8 mouse cellular contexts compared by ENCODE assay signal in genomic region chr17:78603872-78604271, GRCm38 (mm10).
DNase-seq lines count a peak whose midpoint lies in the region; ATAC-seq and TF ChIP-seq lines count a peak whose summit lies in the region.

No protein-coding gene starts in this region.

- no peak for TF ChIP-seq EP300 in stomach, postnatal 0 days (optimal IDR thresholded peaks at IDR 0.05)

- no peaks in the 10 kb centered on the region for H3K36me3 ChIP-seq in hindbrain, embryonic 14.5 days (replicated peaks; ENCODE audit: control insufficient read depth, insufficient read depth)
- no peaks in the 10 kb centered on the region for H3K36me3 ChIP-seq in midbrain, postnatal 0 days (ENCODE audit: insufficient read depth, low read length)
- no peaks in the 10 kb centered on the region for H3K36me3 ChIP-seq in stomach, postnatal 0 days (ENCODE audit: control insufficient read depth, insufficient read depth, low read length)

- peak; percentile 98 for TF ChIP-seq CTCF in midbrain, postnatal 0 days (IDR thresholded peaks at IDR 0.05)
- peak; percentile 94 for TF ChIP-seq CTCF in stomach, postnatal 0 days (IDR thresholded peaks at IDR 0.05; ENCODE audit: low read depth)

- peak; percentile 93 for DNase-seq in 3T3-L1 (ENCODE audit: low read depth, low spot score)
- DNase-seq in T-cell, adult 2 months (ENCODE audit: low spot score): peak; percentile 30
- DNase-seq in cerebellum, postnatal 14 days: peak; percentile 91 to 92
- DNase-seq in frontal cortex, postnatal 10 days (ENCODE audit: low spot score in 2 of 2): peak; percentile 30 to 78
- DNase-seq in hindbrain, embryonic 14.5 days (ENCODE audit: low spot score): peak; percentile 92
- peak; percentile 79 to 81 for DNase-seq in left cerebral cortex, adult 18-20 months (ENCODE audit: low spot score in 2 of 2)
- DNase-seq in midbrain, postnatal 0 days (ENCODE audit: low spot score): peak; percentile 91
- peak; percentile 74 for DNase-seq in stomach, postnatal 0 days (ENCODE audit: low spot score)

- H3K9ac ChIP-seq in hindbrain, embryonic 14.5 days: no peak overlapping the region
- H3K9ac ChIP-seq in midbrain, postnatal 0 days (replicated peaks; ENCODE audit: low read length, poor library complexity, severe bottlenecking): no peak overlapping the region
- no peak overlapping the region for H3K9ac ChIP-seq in stomach, postnatal 0 days (ENCODE audit: low read length)

- WGBS in hindbrain, embryonic 14.5 days: 37% methylated on average over 8 of the region's 8 CpGs
- WGBS in midbrain, postnatal 0 days: 32% methylated on average over 8 of the region's 8 CpGs
- 26% methylated on average over 8 of the region's 8 CpGs for WGBS in stomach, postnatal 0 days

- no peaks in the 10 kb centered on the region; the same call in 1 of the 2 replicates for H3K4me1 ChIP-seq in hindbrain, embryonic 14.5 days (replicated peaks; ENCODE audit: control insufficient read depth, insufficient read depth, low read length)
- H3K4me1 ChIP-seq in midbrain, postnatal 0 days (ENCODE audit: insufficient read depth, low read length): 0 out of 2 replicates have a peak, but pooled peaks cover 4% of the 10 kb centered on the region
- H3K4me1 ChIP-seq in stomach, postnatal 0 days (replicated peaks; ENCODE audit: control insufficient read depth, insufficient read depth): no peaks in the 10 kb centered on the region

- no peaks in the 10 kb centered on the region for H3K27me3 ChIP-seq in hindbrain, embryonic 14.5 days (ENCODE audit: control insufficient read depth, insufficient read depth, low read length)
- no peaks in the 10 kb centered on the region for H3K27me3 ChIP-seq in midbrain, postnatal 0 days (ENCODE audit: insufficient read depth, low read length)
- no peaks in the 10 kb centered on the region for H3K27me3 ChIP-seq in stomach, postnatal 0 days (ENCODE audit: control insufficient read depth, insufficient read depth, low read length)

- H3K4me3 ChIP-seq in hindbrain, embryonic 14.5 days (replicated peaks; ENCODE audit: low read length): no peak overlapping the region
- no peak overlapping the region for H3K4me3 ChIP-seq in midbrain, postnatal 0 days (ENCODE audit: low read depth, low read length)
- no peak overlapping the region for H3K4me3 ChIP-seq in stomach, postnatal 0 days (ENCODE audit: low read depth, low read length)

- peak overlapping the region; percentile 30 for H3K4me2 ChIP-seq in hindbrain, embryonic 14.5 days (replicated peaks)
- no peak overlapping the region for H3K4me2 ChIP-seq in midbrain, postnatal 0 days (ENCODE audit: low read depth, low read length, poor library complexity, severe bottlenecking)
- H3K4me2 ChIP-seq in stomach, postnatal 0 days (replicated peaks; ENCODE audit: low read depth): no peak overlapping the region

- no peak overlapping the region for H3K27ac ChIP-seq in hindbrain, embryonic 14.5 days
- no peak overlapping the region for H3K27ac ChIP-seq in midbrain, postnatal 0 days (ENCODE audit: low read depth, low read length)
- H3K27ac ChIP-seq in stomach, postnatal 0 days (replicated peaks): no peak overlapping the region

- ATAC-seq in hindbrain, embryonic 14.5 days (ENCODE audit: low FRiP score): peak; percentile 66; the same call in 1 of the 2 replicates
- ATAC-seq in midbrain, postnatal 0 days (ENCODE audit: low FRiP score): no peak
- ATAC-seq in stomach, postnatal 0 days (ENCODE audit: low FRiP score, low TSS enrichment): no peak

- no peaks in the 10 kb centered on the region for H3K9me3 ChIP-seq in hindbrain, embryonic 14.5 days (ENCODE audit: control insufficient read depth, low read length)
- no peaks in the 10 kb centered on the region for H3K9me3 ChIP-seq in midbrain, postnatal 0 days (ENCODE audit: low read length)
- no peaks in the 10 kb centered on the region for H3K9me3 ChIP-seq in stomach, postnatal 0 days (ENCODE audit: control insufficient read depth, low read length)

Comparison
In these comparisons a context has a peak if more than half of its experiments do, and no peak if none do; other contexts are left out.
1. DNase-seq: peak in every context shown above with its lines; median percentile 93 in 3T3-L1; 92 in hindbrain, embryonic 14.5 days; 92 in cerebellum, postnatal 14 days; 91 in midbrain, postnatal 0 days; 80 in left cerebral cortex, adult 18-20 months; 74 in stomach, postnatal 0 days; 54 in frontal cortex, postnatal 10 days; 30 in T-cell, adult 2 months.